Mouse (Mus musculus): Measurements from ENCODE around the gene Spata20.
A peak's percentile ranks its signal among the peaks of the same experiment; 100 is the strongest.

Spata20 gene

GRCm38 (mm10) chr11:94486001-94486400, at the start of gene Spata20:
Gene Spata20, minus strand, starts transcription at chr11:94486179.
- DNase-seq (ENCODE audit: low read depth), result peak; percentile 81

- DNase-seq (ENCODE audit: low read depth), result no peak
These were observed 47.2 kb upstream of the Spata20 start for GRCm38 (mm10) chr11:94533171-94533570.

- peak; percentile 26 for DNase-seq (ENCODE audit: low read depth)
These were observed 42.9 kb upstream of the Spata20 start for GRCm38 (mm10) chr11:94528879-94529278.

- peak; percentile 33 for DNase-seq (ENCODE audit: low read depth)
These were observed 40.3 kb upstream of the Spata20 start for GRCm38 (mm10) chr11:94526171-94526879.

GRCm38 (mm10) chr11:94521219-94521843, 35.4 kb upstream of the Spata20 start, which contains the start of gene Mycbpap:
Gene Mycbpap, minus strand, starts transcription at chr11:94521742.
- peak; percentile 50 for DNase-seq (ENCODE audit: low read depth)

- no peak for DNase-seq (ENCODE audit: low read depth)
These were observed 27.5 kb upstream of the Spata20 start for GRCm38 (mm10) chr11:94513452-94513851.

GRCm38 (mm10) chr11:94508976-94509375, 23.0 kb upstream of the Spata20 start:
- DNase-seq (ENCODE audit: low read depth), result no peak

- DNase-seq (ENCODE audit: low read depth), result no peak
These were observed 15.5 kb upstream of the Spata20 start for GRCm38 (mm10) chr11:94501482-94501881.

GRCm38 (mm10) chr11:94500362-94500761, 14.4 kb upstream of the Spata20 start:
- DNase-seq (ENCODE audit: low read depth), result no peak

GRCm38 (mm10) chr11:94499661-94500152, 13.7 kb upstream of the Spata20 start, which contains the start of gene Epn3:
Gene Epn3, minus strand, starts transcription at chr11:94499974.
- DNase-seq (ENCODE audit: low read depth), result no peak

- no peak for DNase-seq (ENCODE audit: low read depth)
These were observed 13.1 kb upstream of the Spata20 start for GRCm38 (mm10) chr11:94499035-94499434.

GRCm38 (mm10) chr11:94498093-94498996, 12.4 kb upstream of the Spata20 start:
- DNase-seq (ENCODE audit: low read depth), result no peak

- DNase-seq (ENCODE audit: low read depth), result no peak
These were observed 9.4 kb upstream of the Spata20 start for GRCm38 (mm10) chr11:94495415-94495814.

- no peak for DNase-seq (ENCODE audit: low read depth)
These were observed 5.7 kb upstream of the Spata20 start for GRCm38 (mm10) chr11:94491749-94492099.

- DNase-seq (ENCODE audit: low read depth), result peak; percentile 25
These were observed 5.2 kb upstream of the Spata20 start for GRCm38 (mm10) chr11:94491035-94491748.

- DNase-seq (ENCODE audit: low read depth), result no peak
These were observed 3.8 kb upstream of the Spata20 start for GRCm38 (mm10) chr11:94489745-94490144.

GRCm38 (mm10) chr11:94488767-94489533, 3.0 kb upstream of the Spata20 start:
- DNase-seq (ENCODE audit: low read depth), result no peak

- DNase-seq (ENCODE audit: low read depth), result no peak
These were observed 756 bp downstream of the Spata20 start for GRCm38 (mm10) chr11:94485223-94485622.

GRCm38 (mm10) chr11:94484636-94485035, 1.3 kb downstream of the Spata20 start:
- DNase-seq (ENCODE audit: low read depth), result no peak

GRCm38 (mm10) chr11:94483921-94484320, 2.1 kb downstream of the Spata20 start:
- DNase-seq (ENCODE audit: low read depth), result no peak

GRCm38 (mm10) chr11:94483436-94483835, 2.5 kb downstream of the Spata20 start:
- DNase-seq (ENCODE audit: low read depth), result no peak

All from induced T-regulatory cell, adult 2 months (primary cell).